Mouse (Mus musculus): ENCODE data around the gene Bcl2a1c. TPM values are rescaled to one million over a fixed set of nuclear protein-coding genes. Genes with fewer than 3 reads are reported as not detected.

Gene Bcl2a1c
- polyA plus RNA-seq (2021; fragmentation: Nextera tagmentation), result not detected in 2 replicates
- long read RNA-seq, experiment 1, result 0 reads
- long read RNA-seq, experiment 2, result 0 reads

GRCm38 (mm10) chr9:114329855-114330254 is at the start of gene Bcl2a1c:
Gene Bcl2a1c (plus strand): TSS chr9:114330135.

Other genes starting within 250 kb of the Bcl2a1c start
- 10.1 and 12.6 TPM in 2 replicates for gene Crtap, start 60.5 kb downstream of the Bcl2a1c start, polyA plus RNA-seq (2021; fragmentation: Nextera tagmentation)
- gene Glb1, start 70.9 kb downstream of the Bcl2a1c start, polyA plus RNA-seq (2021; fragmentation: Nextera tagmentation), result 16.8 and 20.9 TPM in 2 replicates
- gene Tmppe, start 71.0 kb downstream of the Bcl2a1c start, polyA plus RNA-seq (2021; fragmentation: Nextera tagmentation), result 3.8 and 3.9 TPM in 2 replicates
- not detected in 2 replicates for gene Ccr4, start 174.8 kb downstream of the Bcl2a1c start, polyA plus RNA-seq (2021; fragmentation: Nextera tagmentation)
- not detected in 2 replicates for gene C130032M10Rik, start 185.6 kb downstream of the Bcl2a1c start, polyA plus RNA-seq (2021; fragmentation: Nextera tagmentation)
- 0.16 and 0.17 TPM in 2 replicates for gene Trim71, start 234.2 kb downstream of the Bcl2a1c start, polyA plus RNA-seq (2021; fragmentation: Nextera tagmentation)

All from left cerebral cortex, adult 6 months (tissue).